Mouse (Mus musculus) heart, adult 2 months (tissue): ENCODE data around the gene Hsfy2. TPM values are rescaled to one million over a fixed set of nuclear protein-coding genes. Genes with fewer than 3 reads are reported as not detected.

Experiments
- DNase-seq, 2 experiments: peaks; one replicate each; pipeline ENCODE4 v3.0.0; 2021
- H3K27ac ChIP-seq: fragments of 200-600 bp; 2 replicates; pipeline ENCODE4 v1.8.1; 2022
- H3K27me3 ChIP-seq: fragments of 200-500 bp; 2 replicates; pipeline ENCODE4 v1.6.1; 2012; ENCODE audit warnings: mild to moderate bottlenecking, low read length, inconsistent platforms, mixed read lengths; ENCODE audit not compliant: control insufficient read depth, insufficient read depth
- H3K36me3 ChIP-seq: fragments of 200-500 bp; 2 replicates; pipeline ENCODE4 v1.6.1; 2012; ENCODE audit warnings: low read length, inconsistent platforms; ENCODE audit not compliant: control insufficient read depth, insufficient read depth
- H3K4me1 ChIP-seq: fragments of 200-500 bp; 2 replicates; pipeline ENCODE4 v1.6.1; 2011; ENCODE audit warnings: low read length; ENCODE audit not compliant: control insufficient read depth, insufficient read depth
- H3K4me3 ChIP-seq: fragments of 200-600 bp; 2 replicates; pipeline ENCODE4 v1.8.1; 2022
- H3K79me2 ChIP-seq: fragments of 200-500 bp; replicated peaks from 2 replicates; pipeline ENCODE4 v1.6.1; 2012; ENCODE audit warnings: mild to moderate bottlenecking, inconsistent platforms, low read length, moderate library complexity, mixed read lengths; ENCODE audit not compliant: control insufficient read depth, insufficient read depth
- H3K9ac ChIP-seq: fragments of 200-500 bp; 2 replicates; pipeline ENCODE4 v1.6.1; 2012; ENCODE audit warnings: low read depth, mild to moderate bottlenecking, control low read depth, inconsistent platforms, low read length, mixed read lengths
- CTCF ChIP-seq: fragments of 200-600 bp; IDR thresholded peaks from 2 replicates; pipeline ENCODE4 v1.8.1; 2022; ENCODE audit warnings: antibody characterized with exemption, mild to moderate bottlenecking, moderate library complexity
- EP300 ChIP-seq: fragments of 200-500 bp; IDR thresholded peaks from 2 replicates; pipeline ENCODE4 v1.6.1; 2011; ENCODE audit warnings: low read depth, low read length, control low read depth; ENCODE audit not compliant: insufficient read depth
- POLR2A ChIP-seq: fragments of 200-500 bp; IDR thresholded peaks from 2 replicates; pipeline ENCODE4 v1.6.1; 2011; ENCODE audit warnings: mild to moderate bottlenecking, low read depth, low read length, control low read depth; ENCODE audit not compliant: insufficient read depth
- WGBS: fragments of 180-500 bp; shearing (Covaris S2); methylation state at CpG from one replicate; pipeline ENCODE4 v1.1.7; 2018; 5-methylcytosine and 5-hydroxymethylcytosine counted together
- intact Hi-C: fragments of 180-260 bp; cut with DNase I; formaldehyde crosslinking; loops from one replicate; pipeline ENCODE4 v1.15.1; 2025
- polyA plus RNA-seq: library from polyadenylated mRNA; depleted of rRNA; stranded (reverse); fragments of >200 nt; gene quantifications from 2 replicates; pipeline ENCODE4 v1.2.3, GENCODE M21; 2012
- total RNA-seq, 2 experiments: library from RNA; stranded (reverse); gene quantifications; 2 replicates each; pipeline ENCODE4 v1.2.3; 2021

The Hsfy2 gene
- total and polyA plus RNA-seq, 3 experiments: 0.08 TPM; not detected in 2

DNA sequence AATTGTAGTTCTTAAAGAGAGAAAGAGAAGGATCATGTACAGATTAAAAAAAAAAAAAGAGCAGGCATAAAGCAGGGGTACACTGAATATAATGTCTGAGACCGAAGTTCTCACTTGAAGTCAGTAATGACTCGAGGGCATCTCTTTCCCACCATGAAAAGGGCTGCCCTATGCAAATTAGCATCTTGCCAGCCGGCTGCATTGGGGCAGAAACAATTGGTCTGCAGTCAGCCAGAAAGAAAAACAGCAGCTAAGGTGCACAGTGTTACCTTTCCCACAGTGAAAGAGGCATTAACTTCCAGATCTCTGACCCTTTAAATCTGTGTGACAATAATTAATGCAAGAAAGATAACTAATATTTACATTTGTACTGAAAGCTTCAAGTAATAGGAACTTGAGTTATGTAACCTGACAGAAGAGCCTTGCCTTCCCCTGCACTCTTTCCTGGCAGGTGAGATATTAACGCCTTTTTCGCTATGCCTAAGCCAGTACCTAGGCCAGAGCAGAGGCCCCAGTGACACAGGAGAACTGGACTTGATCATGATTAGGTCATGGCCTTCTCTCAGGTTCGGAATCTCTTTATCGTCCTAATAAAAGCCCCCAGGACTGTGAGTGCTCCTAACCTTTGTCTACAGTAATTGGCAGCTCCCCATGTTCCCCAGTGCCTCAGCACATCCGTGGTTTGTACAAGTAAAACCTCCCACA lies 34.2 kb upstream of the Hsfy2 start:
- DNase-seq: no peak
- Histone ChIP-seq H3K9ac (no peak overlapping the region), H3K27ac (no peak overlapping the region), H3K27me3 (no peaks in the 10 kb centered on the region), H3K4me3 (no peak overlapping the region), H3K36me3 (no peaks in the 10 kb centered on the region), H3K79me2 (no peaks in the 10 kb centered on the region), H3K4me1 (no peaks in the 10 kb centered on the region)
- TF ChIP-seq CTCF (no peak), EP300 (no peak), POLR2A (no peak)
- intact Hi-C loops: no loop called here
- 57% methylated on average over 8 of the region's 8 CpGs for WGBS

DNA sequence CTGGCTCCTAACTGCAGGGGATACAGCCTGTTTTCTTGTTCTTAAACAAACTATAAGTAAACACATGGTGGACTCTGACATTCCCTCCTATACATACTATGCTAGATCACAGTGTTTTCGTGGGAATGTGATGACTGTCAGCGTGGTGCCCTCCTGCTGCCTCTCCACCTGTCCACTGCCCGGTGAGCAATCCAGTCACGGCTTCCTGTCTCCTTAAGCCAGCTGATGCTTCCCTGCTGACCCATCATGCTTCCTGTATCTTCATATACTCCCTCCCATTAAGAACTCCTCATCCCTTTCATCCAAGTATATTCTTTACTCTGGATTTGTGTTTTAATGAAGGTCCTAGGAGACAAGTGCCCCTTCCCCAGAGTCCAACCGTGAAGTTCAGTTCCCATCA lies 33.3 kb upstream of the Hsfy2 start:
- Histone ChIP-seq H3K79me2 (no peaks in the 10 kb centered on the region), H3K36me3 (no peaks in the 10 kb centered on the region), H3K4me3 (no peak overlapping the region), H3K27ac (no peak overlapping the region), H3K4me1 (no peaks in the 10 kb centered on the region), H3K27me3 (no peaks in the 10 kb centered on the region), H3K9ac (no peak overlapping the region)
- no peak for TF ChIP-seq CTCF
- TF ChIP-seq POLR2A: no peak
- TF ChIP-seq EP300: no peak
- DNase-seq: no peak
- intact Hi-C loops: no loop called here
- WGBS: 70% methylated on average over 5 of the region's 5 CpGs

DNA sequence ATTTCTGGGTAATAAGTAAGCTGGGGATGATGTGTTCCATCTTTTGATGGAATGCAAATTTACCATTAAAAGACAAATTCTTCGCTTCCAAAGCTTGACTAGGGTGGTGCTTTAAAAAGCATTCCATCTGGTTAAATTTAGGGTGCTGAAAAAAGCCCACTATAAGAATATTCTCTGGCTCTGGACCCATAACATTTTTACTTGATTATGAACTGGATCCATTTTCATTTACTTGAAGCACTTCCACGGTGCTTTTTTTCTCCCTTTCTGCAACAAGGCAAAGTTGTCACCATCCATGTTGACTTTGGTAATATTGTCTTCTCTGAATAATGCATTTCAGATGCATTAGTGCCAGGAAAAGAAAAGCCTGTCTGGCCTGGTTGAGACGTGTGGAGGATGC lies 27.4 kb upstream of the Hsfy2 start:
- no peak for TF ChIP-seq CTCF
- no peak for TF ChIP-seq POLR2A
- TF ChIP-seq EP300: no peak
- H3K27me3 ChIP-seq: no peaks in the 10 kb centered on the region
- H3K36me3 ChIP-seq: no peaks in the 10 kb centered on the region
- DNase-seq: no peak
- H3K4me3 ChIP-seq: no peak overlapping the region
- no peak overlapping the region for H3K9ac ChIP-seq
- WGBS: 72% methylated on average over 3 of the region's 3 CpGs
- no peaks in the 10 kb centered on the region for H3K79me2 ChIP-seq
- no peaks in the 10 kb centered on the region for H3K4me1 ChIP-seq
- H3K27ac ChIP-seq: no peak overlapping the region
- intact Hi-C loops: no loop called here

DNA sequence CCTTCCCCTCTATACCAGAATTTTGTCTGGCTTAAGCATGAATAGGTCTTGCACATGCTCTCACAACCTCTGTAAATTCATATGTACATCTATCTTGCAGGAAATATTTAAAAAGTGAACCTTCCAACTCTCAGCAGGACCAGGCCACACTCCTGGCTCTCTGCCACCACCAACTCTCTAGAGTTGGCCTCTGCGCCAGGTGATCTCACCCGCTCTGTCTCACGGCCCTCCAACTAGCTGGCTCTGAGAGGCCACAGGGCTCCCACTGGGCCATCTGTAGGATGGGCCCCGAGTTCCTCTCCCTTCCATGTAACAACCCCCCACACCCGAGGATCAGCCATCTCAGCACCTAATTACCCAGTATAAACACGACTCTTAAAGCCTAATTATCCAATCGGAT lies 10.4 kb downstream of the Hsfy2 start:
- no peak overlapping the region for H3K27ac ChIP-seq
- TF ChIP-seq POLR2A (no peak), EP300 (no peak), CTCF (no peak)
- H3K36me3 ChIP-seq: no peaks in the 10 kb centered on the region
- no peaks in the 10 kb centered on the region for H3K79me2 ChIP-seq
- H3K27me3 ChIP-seq: no peaks in the 10 kb centered on the region
- intact Hi-C loops: no loop called here
- H3K9ac ChIP-seq: no peak overlapping the region
- 70% methylated on average over 7 of the region's 7 CpGs for WGBS
- no peak overlapping the region for H3K4me3 ChIP-seq
- no peak for DNase-seq
- no peaks in the 10 kb centered on the region for H3K4me1 ChIP-seq

DNA sequence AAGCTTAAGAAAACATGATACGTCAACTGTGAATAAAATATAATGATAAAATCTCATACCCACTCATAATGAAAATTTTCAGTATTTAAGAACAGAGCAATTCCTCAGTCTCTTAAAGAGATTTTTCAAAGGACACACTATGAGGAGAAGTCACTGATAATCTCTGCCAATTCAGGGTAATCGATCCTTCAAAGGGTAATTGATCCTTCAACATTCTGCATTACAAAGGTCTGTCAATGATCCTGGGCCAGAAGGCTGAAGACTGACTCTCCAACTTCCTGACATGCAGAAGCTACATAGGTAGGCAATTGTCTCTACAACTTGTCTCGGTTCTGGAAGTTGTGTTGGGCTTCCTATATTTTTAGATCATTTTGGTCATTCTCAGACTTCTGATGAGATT lies 12.9 kb downstream of the Hsfy2 start:
- Histone ChIP-seq H3K27ac (no peak overlapping the region), H3K79me2 (no peaks in the 10 kb centered on the region), H3K4me3 (no peak overlapping the region), H3K4me1 (no peaks in the 10 kb centered on the region), H3K27me3 (no peaks in the 10 kb centered on the region), H3K9ac (no peak overlapping the region), H3K36me3 (no peaks in the 10 kb centered on the region)
- no peak for TF ChIP-seq EP300
- TF ChIP-seq POLR2A: no peak
- TF ChIP-seq CTCF: no peak
- WGBS: 82% methylated on average over 3 of the region's 3 CpGs
- DNase-seq: no peak
- intact Hi-C loops: no loop called here

DNA sequence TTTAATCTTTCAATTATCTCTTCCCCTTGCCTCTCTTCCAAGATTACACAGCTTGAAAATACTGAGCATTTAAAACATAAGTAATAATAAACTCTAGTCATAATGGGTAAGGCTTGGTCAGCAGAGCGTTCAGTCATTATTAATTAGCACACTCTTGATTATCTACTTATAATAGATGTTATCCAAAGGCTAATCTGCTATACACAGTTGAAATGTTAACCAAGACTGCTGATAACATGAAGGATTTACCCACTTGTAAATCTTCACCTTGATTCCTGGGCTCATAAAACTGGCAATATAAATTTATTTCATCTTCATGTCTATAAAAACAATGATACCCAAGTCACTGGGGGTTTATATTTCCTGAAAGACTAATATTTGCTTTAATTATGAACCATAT lies 24.9 kb downstream of the Hsfy2 start:
- no peak overlapping the region for H3K4me3 ChIP-seq
- no peaks in the 10 kb centered on the region for H3K27me3 ChIP-seq
- H3K36me3 ChIP-seq: no peaks in the 10 kb centered on the region
- 83% methylated on average over 1 of the region's 1 CpGs for WGBS
- DNase-seq: no peak
- H3K27ac ChIP-seq: no peak overlapping the region
- intact Hi-C loops: no loop called here
- no peaks in the 10 kb centered on the region for H3K4me1 ChIP-seq
- TF ChIP-seq EP300: no peak
- no peaks in the 10 kb centered on the region for H3K79me2 ChIP-seq
- H3K9ac ChIP-seq: no peak overlapping the region
